Mouse (Mus musculus): ENCODE measurements around the gene Zfp91.

Gene Zfp91

DNA sequence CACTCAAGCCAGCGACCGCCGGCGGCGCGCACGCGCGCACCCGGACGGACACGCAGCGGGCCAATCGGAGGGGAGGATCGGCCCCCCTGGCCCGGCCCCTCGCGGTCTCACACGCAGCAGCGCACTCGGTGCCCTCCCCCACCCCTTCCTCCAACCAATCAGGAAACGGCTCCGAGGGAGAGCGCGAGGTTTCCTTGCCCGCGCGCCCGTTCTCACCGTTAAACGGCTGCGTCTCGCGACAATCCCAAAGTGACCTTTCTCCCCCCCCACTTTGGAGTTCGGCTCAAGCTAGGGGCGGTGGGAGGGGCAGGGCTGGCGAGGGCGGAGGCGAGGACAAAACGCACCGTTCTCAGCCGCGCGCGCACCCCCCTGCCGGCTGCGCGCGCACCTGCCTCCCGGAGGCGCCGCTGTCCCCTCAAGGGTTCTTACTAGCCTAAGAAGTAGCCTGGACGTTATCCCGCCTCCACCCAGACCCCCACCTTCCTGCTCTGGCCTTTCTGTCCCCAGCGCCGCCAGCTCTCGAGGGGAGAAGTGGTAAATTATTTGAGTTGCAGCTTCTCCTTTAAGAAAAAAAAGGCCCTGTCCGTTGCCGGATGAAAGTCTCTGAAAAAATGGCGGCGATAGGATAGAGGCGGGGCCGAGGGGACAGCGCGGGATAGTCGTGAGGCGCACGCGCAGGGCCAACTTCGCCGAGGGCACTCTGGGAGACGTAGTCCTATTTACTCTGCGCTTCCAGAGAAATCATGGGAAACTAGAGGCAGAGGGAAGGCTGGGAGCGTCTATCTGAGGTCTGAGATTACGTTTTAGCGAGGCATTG lies at the start of gene Zfp91, which contains the start of gene Lpxn:
Gene Zfp91, minus strand, starts transcription at position 616 of the 817 bp plus-strand sequence.
Gene Lpxn, plus strand, starts transcription at position 683 of the 817 bp plus-strand sequence.
- DNase-seq = peak; percentile 97 to 98

DNA sequence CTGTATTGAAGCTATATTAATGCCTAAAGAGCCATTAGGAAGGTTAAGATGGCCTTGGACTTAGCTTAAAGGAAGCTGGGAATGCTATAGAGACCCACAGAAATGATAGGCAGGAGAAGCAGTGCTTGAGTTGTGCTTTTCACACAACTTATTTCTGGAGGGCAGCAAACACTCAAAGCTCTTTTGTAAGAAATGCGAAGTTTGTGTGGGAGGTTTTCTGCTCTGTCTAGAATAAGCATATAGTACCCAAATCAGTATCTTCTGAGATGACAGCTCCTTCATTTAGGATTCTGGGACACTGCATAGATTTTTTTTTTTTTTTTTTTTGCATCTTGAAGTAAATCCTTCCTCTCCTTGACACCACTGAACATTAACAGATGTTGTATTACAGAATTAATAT lies 42.6 kb upstream of the Zfp91 start:
- DNase-seq = no peak

DNA sequence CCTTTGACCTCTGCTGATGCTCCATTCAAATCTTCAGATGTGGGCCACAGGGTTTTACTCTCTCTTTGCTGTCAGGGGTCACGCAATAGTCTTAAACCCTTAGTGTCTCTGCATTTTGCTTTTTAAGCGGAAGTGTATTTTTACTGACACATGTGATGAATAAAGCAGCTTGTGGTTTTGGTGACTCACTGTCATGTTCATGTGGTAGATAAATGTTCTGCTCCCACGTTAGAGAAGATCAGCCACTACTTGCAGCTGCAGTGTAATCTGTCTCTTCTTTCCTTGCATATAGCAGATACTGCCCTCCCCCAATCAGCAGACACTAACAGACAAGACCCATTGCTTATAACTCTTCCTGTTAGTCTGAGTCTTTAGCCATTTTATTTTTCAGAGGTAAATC lies 37.7 kb upstream of the Zfp91 start:
- DNase-seq = no peak

DNA sequence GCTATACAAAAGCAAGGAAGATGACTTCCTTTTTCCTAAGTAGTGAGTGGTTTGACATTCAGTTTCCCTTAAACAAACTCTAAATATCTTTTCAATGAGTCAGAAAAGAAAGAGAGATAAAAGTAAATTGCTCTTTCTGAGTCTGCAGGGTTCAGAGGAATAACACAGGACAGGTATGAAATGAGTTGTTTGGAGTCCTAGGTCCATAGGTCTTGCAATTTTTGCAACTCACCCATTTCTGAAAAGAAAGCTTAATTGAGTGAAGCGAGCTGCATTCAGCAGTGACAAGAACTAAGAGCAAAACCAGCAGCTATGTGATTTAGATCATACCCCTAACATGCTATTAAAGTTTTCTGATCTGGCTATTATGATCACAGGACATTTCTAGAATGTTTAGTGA lies 35.6 kb upstream of the Zfp91 start:
- no peak for DNase-seq

DNA sequence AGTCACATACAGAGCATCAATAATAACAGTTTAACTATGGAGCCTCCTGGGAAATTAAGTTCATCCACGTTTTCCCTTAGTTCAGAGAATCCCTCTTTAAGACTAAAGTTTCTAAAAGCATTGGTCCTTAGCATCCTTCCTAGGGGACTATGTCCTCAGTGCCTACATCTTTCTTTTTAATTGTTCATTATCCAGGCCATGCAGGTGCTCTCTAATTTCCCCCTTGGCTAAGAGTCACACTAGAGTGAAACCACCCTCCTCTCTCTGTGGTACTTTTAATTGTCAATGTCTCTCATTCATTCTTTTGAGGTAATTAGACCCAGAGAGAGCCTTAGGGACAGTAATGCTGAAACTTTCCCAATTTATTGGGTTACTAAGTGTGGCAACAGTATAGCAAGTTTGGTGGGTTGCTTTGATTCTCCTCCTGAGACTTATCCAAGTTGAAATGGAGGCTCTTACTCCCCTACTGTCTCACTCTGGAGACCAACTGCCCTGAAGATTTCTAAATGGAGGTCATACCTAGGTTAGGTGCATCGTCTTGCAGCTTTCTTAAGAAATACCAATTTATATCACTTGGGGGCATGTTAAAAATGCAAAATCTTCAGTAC lies 35.0 kb upstream of the Zfp91 start:
- no peak for DNase-seq

DNA sequence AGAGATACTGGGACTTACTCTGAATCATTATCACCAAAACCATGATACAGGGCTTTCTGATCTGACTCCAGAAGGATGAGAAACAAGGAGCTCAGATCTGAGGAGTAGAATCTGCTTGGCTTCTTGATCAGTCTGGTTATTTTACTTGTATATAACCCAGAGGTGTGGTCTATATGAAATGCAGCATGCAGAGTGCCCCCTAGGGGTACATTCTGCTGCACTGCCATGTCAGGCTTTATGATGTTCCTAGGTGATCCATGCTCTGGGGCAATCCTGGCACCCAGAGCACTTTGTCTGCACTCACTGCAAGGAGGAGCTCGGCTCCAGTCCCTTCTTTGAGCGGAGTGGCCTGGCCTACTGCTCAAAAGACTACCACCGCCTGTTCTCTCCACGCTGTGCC lies 28.6 kb upstream of the Zfp91 start:
- no peak for DNase-seq

DNA sequence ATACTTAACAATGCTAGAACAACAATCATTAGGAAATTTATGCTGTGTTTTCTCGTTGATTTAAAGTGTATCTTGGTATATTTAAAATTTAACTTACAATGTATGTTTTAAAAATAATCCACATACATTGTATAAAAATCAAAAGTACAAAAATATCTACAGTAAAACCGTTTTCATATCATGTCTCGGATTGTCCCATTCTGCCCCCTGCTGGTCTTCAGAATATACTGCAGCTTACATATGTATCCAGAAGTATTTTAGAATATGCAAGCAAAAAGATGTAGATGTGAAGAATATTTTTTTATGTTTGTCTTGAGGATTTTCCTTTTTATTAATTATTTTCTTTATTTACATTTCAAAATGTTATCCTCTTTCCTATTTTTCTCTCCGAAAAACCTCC lies 24.5 kb upstream of the Zfp91 start:
- DNase-seq = peak; percentile 52 to 56

DNA sequence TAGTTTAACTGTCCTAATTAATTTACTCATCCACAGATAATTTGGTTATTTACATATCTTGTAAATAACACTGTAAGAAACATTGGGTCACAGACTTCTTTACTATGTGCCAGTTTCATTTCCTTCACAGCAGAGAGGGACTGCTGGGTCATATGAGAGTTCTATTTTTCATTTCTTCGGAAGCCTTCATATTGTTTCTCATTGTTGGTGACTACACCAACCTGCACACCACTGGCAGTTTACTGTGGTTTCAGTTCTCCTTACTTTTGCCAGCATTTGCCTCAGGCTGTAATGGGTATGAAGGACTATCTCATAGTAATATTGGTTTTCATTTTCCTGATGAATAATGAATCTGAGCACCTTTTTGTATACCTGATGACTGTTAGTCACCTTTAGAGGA lies 22.6 kb upstream of the Zfp91 start:
- DNase-seq = no peak

DNA sequence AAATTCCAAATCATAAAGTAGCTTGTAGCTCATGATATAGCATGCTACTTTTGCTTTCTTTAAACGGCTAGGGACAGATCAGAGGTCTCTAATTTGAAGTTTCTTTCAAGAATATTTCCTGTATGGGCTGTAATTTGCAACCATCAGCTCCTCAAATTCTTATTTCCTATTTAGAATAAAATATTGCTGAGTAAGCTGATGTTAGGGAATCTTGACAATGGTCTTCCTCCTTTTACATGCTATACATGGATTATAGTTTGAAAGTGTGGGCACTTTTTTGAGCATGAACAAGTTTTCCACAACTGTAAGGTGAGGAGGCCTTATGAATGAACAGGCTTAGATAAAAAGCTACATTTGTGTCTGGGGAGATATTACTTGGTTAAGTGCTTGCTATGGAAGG lies 18.0 kb upstream of the Zfp91 start:
- DNase-seq = no peak

DNA sequence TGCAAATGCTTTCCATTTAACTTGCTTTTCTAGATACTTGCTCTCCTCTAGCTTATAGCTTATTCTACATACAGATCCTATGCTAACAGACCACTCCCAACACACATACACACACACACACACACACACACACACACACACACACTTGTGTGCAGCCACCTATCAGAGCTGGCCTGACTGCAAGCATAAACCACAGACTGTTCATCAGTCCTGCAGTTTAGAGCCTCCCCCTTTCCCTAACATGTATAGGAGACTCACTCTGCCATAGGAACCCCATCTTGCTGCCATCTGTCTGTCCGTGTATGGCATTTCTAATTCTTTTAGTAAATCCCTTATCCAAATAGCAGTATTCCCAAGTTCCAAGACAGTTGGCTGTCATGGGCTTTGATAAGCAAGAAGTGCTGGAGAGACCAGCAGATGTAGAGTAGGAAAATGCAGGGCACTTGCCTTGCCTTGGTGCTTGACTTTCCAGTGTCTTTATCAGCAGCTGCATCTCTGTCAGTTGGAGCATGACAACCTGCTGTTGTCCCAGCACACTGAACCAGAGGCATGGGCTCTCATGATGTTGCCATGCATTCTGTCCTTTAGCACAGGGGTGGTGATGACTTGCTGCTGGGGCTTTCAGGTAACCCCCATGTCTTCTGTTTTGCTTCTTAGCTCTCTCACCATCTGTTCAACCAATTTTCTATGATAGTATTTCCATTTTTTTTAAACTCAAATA lies 16.9 kb upstream of the Zfp91 start:
- DNase-seq = no peak

DNA sequence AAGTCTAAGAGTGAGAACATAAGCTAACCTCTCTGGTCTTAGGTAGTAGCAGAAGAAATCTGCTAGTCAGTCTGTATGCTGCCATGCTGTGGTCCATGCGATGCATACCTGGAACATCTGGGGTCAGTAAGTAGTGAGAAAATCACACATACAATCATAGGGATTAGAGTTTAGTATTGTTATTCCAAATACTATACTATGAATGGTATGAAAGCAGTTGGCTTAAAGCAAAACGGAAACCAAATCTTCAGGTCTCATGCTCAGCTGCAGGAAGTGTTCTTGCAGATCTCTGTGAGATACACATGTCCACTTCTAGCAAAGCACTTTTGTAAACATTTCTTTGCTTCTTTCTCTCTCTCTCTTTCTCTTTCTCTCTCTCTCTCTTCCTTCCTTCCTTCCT lies 10.3 kb upstream of the Zfp91 start:
- DNase-seq = no peak

DNA sequence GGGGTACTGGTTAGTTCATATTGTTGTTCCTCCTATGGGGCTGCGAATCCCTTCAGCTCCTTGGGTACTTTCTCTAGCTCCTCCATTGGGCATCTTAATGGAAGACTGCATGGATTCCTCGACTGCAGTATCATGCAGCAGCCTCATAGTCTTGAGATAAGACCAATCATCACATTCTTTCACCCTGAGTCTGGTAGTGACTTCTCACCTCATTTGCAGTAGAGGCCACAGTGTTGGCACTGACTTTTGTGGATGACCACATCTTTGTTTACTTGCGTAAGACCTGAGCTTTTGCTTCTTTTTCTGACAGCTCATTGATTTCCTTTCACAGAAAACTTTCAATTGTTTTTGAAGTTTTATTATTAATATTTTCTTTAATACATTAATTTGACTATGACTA lies 9.8 kb upstream of the Zfp91 start:
- no peak for DNase-seq

DNA sequence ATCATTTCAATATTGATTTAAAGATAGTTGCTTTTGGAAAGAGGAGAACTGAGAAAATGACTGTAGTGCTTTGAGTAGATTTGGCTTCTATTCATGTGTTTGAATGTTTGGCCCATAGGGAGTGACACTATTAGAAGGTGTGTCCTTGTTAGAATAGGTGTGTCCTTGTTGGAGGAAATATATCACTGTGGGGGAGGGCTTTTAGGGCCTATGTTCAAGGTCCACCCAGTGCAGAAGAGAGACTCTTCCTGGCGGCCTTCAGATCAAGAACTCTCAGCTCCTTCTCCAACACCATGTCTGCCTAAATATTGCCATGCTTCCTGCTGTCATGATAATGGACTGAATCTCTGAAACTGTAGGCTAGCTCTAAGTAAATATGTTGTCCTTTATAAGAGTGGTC lies 8.3 kb upstream of the Zfp91 start:
- no peak for DNase-seq

DNA sequence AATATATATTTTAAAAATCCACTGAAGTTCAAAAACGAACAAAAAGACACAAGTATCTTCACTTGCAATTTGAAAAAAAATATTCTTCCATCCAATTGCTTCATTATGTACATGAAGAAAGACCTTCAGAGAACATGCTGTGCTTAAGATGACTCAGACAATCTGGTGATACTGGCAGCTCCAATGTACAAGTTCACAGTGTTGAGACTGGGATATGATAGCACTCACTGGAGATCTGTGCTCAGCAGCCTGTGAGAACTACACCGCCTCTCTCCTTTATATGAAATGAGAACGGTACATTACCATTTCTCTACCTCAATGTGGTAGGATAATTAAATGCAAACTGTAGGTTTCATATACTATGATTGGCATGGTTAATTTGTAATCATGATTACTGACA lies 6.9 kb upstream of the Zfp91 start:
- no peak for DNase-seq

DNA sequence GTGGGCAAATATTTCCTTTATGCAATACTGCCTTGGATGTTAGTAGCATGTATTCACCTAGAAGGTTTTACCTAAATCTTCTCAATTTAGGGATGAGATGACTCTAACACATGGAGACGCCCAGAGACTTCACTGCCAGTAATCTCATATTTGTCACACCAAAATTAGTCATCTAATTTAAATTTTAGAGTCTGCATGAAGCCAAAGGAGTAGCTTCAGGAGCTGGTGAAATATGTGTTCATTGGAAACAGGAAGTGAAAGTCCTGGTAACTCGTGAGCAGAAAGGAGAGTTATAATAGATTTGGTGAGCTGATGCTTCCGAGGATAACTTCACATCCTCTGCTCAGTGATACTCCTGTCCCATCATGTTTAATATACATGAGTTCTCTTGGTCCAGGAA lies 5.1 kb upstream of the Zfp91 start:
- no peak for DNase-seq

DNA sequence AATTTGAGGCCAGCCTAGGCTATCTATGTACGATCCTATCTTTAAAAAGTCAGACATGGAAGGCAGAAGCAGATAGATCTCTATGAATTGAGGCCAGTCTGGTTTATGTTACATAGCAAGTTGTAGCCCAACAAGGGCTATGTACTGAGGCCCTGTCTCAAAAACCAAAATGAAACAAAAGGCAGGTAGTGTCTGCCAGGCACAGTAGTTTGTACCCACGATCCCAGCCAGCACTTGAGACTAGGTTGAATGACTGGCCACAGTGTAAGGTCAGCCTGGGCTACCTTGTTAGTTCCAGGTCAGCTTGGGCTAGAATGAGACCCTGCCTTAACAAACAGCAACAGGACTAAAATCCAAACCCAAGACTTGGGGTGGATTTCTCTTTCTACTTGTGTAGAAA lies 4.7 kb upstream of the Zfp91 start:
- DNase-seq = no peak

DNA sequence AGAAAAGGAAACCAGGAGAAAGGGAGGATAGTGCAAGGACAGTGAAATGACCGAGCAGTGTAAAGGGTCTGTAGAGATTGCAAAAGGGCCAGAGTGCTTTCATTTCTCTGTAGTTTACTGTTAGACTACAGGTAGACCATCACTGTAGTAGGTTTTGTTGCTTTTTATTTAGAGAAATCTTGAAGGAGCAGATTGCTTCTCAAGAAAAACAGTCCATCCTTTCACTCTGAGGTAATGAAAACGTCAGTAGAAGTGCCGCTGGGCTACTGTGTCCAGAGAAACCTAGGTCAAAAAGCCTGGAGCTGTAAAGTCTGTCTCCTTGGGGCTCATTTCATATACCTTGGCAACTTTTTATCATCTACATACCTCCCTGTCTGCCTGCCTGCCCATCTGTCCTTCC lies 3.2 kb upstream of the Zfp91 start:
- DNase-seq = no peak

DNA sequence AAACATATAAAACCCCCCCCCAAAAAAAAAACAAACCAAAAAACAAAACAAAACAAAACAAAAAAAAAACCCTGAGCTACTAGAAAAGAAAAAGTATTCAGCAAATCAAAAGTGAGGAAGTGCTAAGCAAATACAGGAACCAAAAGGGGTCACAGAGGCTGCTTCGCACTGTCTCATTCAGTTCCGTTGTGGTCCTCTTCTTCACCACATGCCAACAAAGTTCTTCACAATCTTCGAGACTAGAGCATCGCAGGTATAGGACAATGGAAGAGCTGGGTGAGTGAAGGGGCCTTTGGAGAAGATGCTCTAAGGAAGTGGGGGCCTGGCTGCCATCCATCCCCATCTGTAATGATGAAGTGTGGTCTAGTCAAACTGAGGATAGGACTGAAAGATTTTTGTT lies 2.5 kb upstream of the Zfp91 start:
- DNase-seq = no peak

DNA sequence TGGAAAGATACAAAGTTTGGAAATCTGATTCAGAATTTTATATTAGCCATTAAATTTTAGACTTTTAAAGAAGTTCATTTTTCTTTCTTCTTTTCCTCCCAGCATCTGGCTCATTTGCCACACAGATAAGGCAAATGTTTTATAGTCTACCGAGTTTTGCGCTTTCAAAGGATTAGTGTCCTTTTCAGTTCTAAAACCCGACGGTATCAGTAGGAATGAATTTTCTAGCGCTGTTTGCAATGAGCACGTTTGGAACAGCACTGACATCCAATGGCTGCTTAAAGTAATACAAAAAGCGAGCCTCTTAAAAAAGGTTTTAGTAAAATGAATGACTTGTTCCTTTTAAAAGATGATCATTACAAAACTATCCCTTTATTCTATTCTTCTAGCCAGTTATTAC lies 1.1 kb upstream of the Zfp91 start:
- DNase-seq = peak; percentile 37 to 53

DNA sequence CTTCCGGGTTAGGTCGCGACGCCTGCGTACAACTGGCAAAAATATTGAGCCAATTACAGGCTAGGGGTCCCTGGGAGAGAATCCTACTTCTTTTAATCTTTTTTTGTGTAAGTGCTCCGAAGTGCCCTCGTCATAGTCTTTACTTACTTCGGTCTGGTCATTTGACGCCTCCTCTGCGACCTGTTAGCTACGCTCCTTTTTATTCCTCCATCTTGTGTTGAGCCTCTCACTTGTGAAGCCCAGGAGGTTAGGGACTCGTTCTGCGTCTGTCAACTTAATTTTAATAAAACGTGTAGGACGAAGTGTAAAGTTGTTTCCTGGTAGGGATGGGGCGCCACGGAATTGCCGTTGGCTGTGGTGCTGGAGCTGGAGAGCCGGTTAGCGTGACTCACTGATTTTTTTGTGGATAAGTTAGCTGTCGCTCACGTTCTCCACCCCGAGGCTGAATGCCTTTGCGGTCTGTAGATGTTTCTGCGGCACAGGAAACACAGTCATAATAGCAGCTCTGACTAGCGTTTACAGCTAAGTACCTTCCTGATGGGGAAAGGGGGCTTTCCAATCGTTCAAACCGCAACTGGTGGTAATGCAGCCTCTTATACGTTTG lies 504 bp upstream of the Zfp91 start:
- peak in 1 of 2 experiments; percentile 59 for DNase-seq

DNA sequence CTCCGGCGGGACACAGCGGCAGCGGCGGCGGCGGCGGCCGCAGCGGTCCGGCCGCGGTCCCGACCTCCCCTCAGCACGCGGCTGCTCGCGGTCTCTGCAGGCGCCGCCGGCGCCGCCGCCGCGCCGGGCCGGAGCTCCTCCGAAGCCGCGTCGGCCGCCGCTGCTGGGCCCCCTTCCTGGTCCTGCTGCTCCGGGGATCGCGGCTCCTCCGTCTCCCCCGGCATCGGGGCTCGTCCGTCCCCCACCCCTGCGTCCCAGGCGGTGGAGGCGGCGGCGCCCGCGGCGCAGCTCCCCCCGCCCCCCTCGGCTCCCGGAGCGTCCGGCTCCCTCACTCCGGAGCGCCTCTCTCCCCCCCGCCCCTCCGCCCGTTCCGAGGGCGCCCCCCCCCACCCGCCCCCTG lies 816 bp downstream of the Zfp91 start:
- no peak for DNase-seq

DNA sequence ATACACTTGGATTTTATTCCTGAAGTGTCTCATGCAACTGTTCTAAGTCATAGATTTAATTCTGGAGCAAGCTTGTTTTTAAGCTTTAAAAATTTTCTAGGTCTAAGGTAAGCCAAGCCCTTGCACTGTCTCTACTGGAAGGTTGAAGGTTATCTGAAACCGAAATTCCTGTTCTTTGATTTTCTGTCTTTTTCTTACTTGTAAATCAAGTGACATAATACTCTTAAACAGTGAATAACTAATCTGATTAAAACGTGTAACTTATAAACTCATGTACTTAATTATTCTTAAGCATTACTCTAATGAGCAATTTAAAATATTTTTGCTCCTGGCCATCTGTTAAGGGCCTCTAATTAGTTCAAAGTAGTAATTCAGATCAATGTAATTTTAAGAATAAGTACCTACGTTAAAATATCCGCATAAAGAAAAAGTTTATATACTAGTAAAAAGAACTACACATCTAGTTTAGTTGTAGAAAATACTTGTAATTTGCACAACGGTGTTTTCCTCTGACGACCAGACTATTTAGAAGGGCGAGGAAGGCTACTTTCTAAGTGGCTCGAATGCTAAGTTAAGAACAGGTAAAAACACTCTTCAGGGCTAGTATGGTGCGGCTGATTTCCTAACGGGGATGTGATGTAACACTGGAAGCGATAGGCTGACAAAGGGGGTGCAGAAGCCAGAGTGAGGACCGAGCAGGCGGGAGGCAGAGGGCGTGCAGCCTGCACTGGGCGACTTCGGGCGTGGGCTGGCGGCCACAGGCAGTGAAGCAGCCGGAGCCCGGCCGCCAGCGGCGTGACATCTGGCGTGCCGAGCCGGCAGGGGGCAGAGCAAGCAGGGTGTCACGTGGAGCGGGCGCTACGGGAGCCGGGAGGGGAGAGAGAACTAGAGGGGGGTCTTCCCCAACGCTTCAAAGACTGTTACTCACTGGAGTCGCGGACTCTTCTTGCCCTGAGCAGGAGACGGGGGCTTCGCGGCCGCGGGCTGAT lies 1.6 kb downstream of the Zfp91 start:
- DNase-seq = peak; percentile 85 to 87

Data from cerebellum, postnatal 14 days (tissue).